Mouse (Mus musculus): ENCODE measurements around the gene Aftph. TPM values are rescaled to one million over a fixed set of nuclear protein-coding genes. Genes with fewer than 3 reads are reported as not detected.

The Aftph gene
- polyA plus RNA-seq, 1 experiment from 2014 or later = 21.1 TPM

DNA sequence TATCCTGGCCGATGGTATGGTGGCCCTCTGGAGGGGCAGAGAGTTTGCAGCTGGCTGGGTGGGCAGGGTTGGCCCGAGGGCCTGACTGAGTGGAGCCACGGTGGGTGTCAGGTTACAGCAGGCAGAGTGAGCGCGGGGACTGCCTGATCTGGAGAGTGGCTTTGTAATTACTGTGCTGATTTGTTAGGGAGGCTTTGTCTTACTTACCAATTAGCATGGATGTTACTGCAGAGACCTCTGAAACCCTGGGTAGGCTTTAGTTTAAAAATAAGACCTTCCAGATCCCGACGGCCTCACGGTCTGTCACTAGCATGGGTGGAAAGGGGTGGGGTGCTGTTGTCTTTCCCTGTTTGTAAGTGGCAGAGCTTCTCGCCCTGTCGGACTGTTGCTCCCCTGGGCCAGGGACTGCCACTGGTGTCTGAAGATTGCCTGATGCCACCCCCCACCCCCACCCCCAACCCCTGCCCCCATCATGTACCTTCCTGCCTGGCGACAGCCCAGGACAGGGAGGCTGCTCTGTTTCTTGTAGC is 101.4 kb downstream of the Aftph start:
- peak overlapping the region; percentile 30; the same call in 1 of the 2 replicates for H3K9ac ChIP-seq (ENCODE audit: low read length)
- 2% methylated on average over 11 of the region's 11 CpGs for WGBS
- 0 out of 2 replicates have a peak, but pooled peaks have one; percentile 69 for ATAC-seq (replicated peaks; ENCODE audit: low FRiP score, low TSS enrichment, low read depth)

GRCm38 (mm10) chr11:20638841-20639240 is 102.5 kb downstream of the Aftph start:
- H3K4me2 ChIP-seq (ENCODE audit: low read length) = no peak overlapping the region
- no peak overlapping the region for H3K9ac ChIP-seq (ENCODE audit: low read length)
- ATAC-seq (replicated peaks; ENCODE audit: low FRiP score, low TSS enrichment, low read depth) (no peak), DNase-seq (ENCODE audit: low spot score) (peak; percentile 90)
- no peak overlapping the region for H3K4me3 ChIP-seq (ENCODE audit: low read depth, low read length)
- no peaks in the 10 kb centered on the region for H3K27me3 ChIP-seq (replicated peaks; ENCODE audit: control insufficient read depth, insufficient read depth, low read length)
- H3K9me3 ChIP-seq (ENCODE audit: control insufficient read depth, low read length) = no peaks in the 10 kb centered on the region
- H3K4me1 ChIP-seq (replicated peaks; ENCODE audit: control insufficient read depth, insufficient read depth, low read length) = peaks cover 34% of the 10 kb centered on the region
- WGBS = 27% methylated on average over 3 of the region's 3 CpGs
- H3K27ac ChIP-seq (ENCODE audit: low read depth) = no peak overlapping the region
- no peaks in the 10 kb centered on the region for H3K36me3 ChIP-seq (ENCODE audit: control insufficient read depth, insufficient read depth, low read length)

More for the DNA sequence above, 101.4 kb downstream of the Aftph start:
- peak; percentile 69 for DNase-seq (ENCODE audit: low spot score)
- Histone ChIP-seq H3K4me1 (replicated peaks; ENCODE audit: control insufficient read depth, insufficient read depth, low read length) (peaks cover 26% of the 10 kb centered on the region), H3K4me3 (ENCODE audit: low read depth, low read length) (no peak overlapping the region), H3K4me2 (ENCODE audit: low read length) (peak overlapping the region; percentile 44), H3K9me3 (ENCODE audit: control insufficient read depth, low read length) (no peaks in the 10 kb centered on the region), H3K27me3 (replicated peaks; ENCODE audit: control insufficient read depth, insufficient read depth, low read length) (no peaks in the 10 kb centered on the region), H3K36me3 (ENCODE audit: control insufficient read depth, insufficient read depth, low read length) (no peaks in the 10 kb centered on the region), H3K27ac (ENCODE audit: low read depth) (no peak overlapping the region)

GRCm38 (mm10) chr11:20637060-20637459 is 104.3 kb downstream of the Aftph start:
- no peak for DNase-seq (ENCODE audit: low spot score)
- H3K4me2 ChIP-seq (ENCODE audit: low read length) = no peak overlapping the region
- H3K4me3 ChIP-seq (ENCODE audit: low read depth, low read length) = no peak overlapping the region
- no peaks in the 10 kb centered on the region for H3K9me3 ChIP-seq (ENCODE audit: control insufficient read depth, low read length)
- no peak overlapping the region for H3K9ac ChIP-seq (ENCODE audit: low read length)
- ATAC-seq (replicated peaks; ENCODE audit: low FRiP score, low TSS enrichment, low read depth) = no peak
- no peak overlapping the region for H3K27ac ChIP-seq (ENCODE audit: low read depth)
- no peaks in the 10 kb centered on the region for H3K27me3 ChIP-seq (replicated peaks; ENCODE audit: control insufficient read depth, insufficient read depth, low read length)
- no peaks in the 10 kb centered on the region for H3K36me3 ChIP-seq (ENCODE audit: control insufficient read depth, insufficient read depth, low read length)
- H3K4me1 ChIP-seq (replicated peaks; ENCODE audit: control insufficient read depth, insufficient read depth, low read length) = peaks cover 43% of the 10 kb centered on the region

DNA sequence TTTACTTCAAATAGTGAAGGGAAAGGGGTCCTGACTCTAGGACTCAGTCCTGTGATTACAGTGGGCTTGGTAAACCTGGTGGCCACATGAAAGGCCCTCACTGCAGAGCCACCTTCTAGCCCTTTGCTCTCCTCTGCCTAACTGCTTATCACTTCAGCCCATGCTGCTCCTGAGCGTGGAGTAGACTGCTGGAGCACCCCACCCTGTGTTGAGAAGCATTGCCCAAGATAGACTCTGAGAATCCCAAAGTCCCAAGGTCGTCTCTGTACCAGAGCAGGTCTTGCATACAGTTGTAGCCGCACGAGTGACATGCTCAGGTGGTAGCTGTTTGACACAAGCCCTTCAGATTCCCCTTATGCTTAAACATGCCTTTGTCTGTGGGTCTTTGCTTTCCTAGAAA is 105.3 kb downstream of the Aftph start:
- DNase-seq (ENCODE audit: low spot score) (no peak), ATAC-seq (replicated peaks; ENCODE audit: low FRiP score, low TSS enrichment, low read depth) (no peak)
- no peak overlapping the region for H3K4me3 ChIP-seq (ENCODE audit: low read depth, low read length)
- peak overlapping the region; percentile 26 for H3K4me2 ChIP-seq (ENCODE audit: low read length)
- no peaks in the 10 kb centered on the region for H3K27me3 ChIP-seq (replicated peaks; ENCODE audit: control insufficient read depth, insufficient read depth, low read length)
- no peak overlapping the region for H3K9ac ChIP-seq (ENCODE audit: low read length)
- 52% methylated on average over 4 of the region's 4 CpGs for WGBS
- H3K9me3 ChIP-seq (ENCODE audit: control insufficient read depth, low read length) = no peaks in the 10 kb centered on the region
- H3K4me1 ChIP-seq (replicated peaks; ENCODE audit: control insufficient read depth, insufficient read depth, low read length) = peaks cover 43% of the 10 kb centered on the region
- no peaks in the 10 kb centered on the region for H3K36me3 ChIP-seq (ENCODE audit: control insufficient read depth, insufficient read depth, low read length)
- H3K27ac ChIP-seq (ENCODE audit: low read depth) = peak overlapping the region; percentile 55

DNA sequence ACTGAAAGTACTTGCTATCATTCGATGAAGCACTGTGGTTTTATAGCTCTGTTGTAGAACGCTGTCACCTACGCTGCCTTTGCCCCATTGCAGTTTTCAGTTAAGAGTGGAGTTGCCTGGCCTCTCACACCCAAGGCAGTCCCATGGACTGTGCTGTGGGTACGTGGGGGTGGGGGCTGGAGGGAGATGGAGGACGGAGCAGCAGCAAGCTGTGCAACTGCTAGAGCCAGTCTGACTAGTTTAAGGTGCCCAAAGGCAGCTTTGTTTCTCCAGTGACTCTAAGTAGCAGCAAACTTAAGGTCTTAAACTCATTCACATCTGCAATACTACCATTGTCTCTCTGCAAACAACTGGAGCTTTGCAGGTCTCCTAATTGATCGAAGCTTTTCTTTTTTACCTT is 105.7 kb downstream of the Aftph start:
- DNase-seq (ENCODE audit: low spot score) (peak; percentile 69), ATAC-seq (replicated peaks; ENCODE audit: low FRiP score, low TSS enrichment, low read depth) (no peak)
- H3K4me3 ChIP-seq (ENCODE audit: low read depth, low read length) = no peak overlapping the region
- no peaks in the 10 kb centered on the region for H3K27me3 ChIP-seq (replicated peaks; ENCODE audit: control insufficient read depth, insufficient read depth, low read length)
- peaks cover 41% of the 10 kb centered on the region for H3K4me1 ChIP-seq (replicated peaks; ENCODE audit: control insufficient read depth, insufficient read depth, low read length)
- no peak overlapping the region for H3K9ac ChIP-seq (ENCODE audit: low read length)
- peak overlapping the region; percentile 26 for H3K4me2 ChIP-seq (ENCODE audit: low read length)
- no peaks in the 10 kb centered on the region for H3K9me3 ChIP-seq (ENCODE audit: control insufficient read depth, low read length)
- H3K27ac ChIP-seq (ENCODE audit: low read depth) = peak overlapping the region; percentile 55
- 30% methylated on average over 6 of the region's 6 CpGs for WGBS
- H3K36me3 ChIP-seq (ENCODE audit: control insufficient read depth, insufficient read depth, low read length) = no peaks in the 10 kb centered on the region

Other genes starting within 250 kb of the Aftph start
- gene Sertad2, start 198.3 kb downstream of the Aftph start, polyA plus RNA-seq (2014; fragmentation: Nextera tagmentation; extraction: Ambion mirVana) = 26.2 and 27.1 TPM in 2 replicates
- 33.4 and 39.4 TPM in 2 replicates for gene Lgalsl, start 89.5 kb upstream of the Aftph start, polyA plus RNA-seq (2014; fragmentation: Nextera tagmentation; extraction: Ambion mirVana)